Mouse (Mus musculus) small intestine, adult 2 months (tissue): ENCODE measurements around the gene Gpr55. TPM values are rescaled to one million over a fixed set of nuclear protein-coding genes. Genes with fewer than 3 reads are reported as not detected.

ENCODE experiments used
- H3K27ac ChIP-seq: fragments of 200-500 bp; 2 replicates; pipeline ENCODE4 v1.5.1; 2012; ENCODE audit warnings: low read depth, low read length, control low read depth, inconsistent platforms; ENCODE audit not compliant: insufficient read depth
- H3K27me3 ChIP-seq: fragments of 200-500 bp; 2 replicates; pipeline ENCODE4 v1.6.1; 2012; ENCODE audit warnings: mild to moderate bottlenecking, moderate library complexity, low read length, inconsistent platforms; ENCODE audit not compliant: control insufficient read depth, insufficient read depth
- H3K36me3 ChIP-seq: fragments of 200-500 bp; 2 replicates; pipeline ENCODE4 v1.6.1; 2012; ENCODE audit warnings: mild to moderate bottlenecking, low read length, control low read depth, inconsistent platforms; ENCODE audit not compliant: control insufficient read depth, insufficient read depth
- H3K4me1 ChIP-seq: fragments of 200-500 bp; 2 replicates; pipeline ENCODE4 v1.6.1; 2012; ENCODE audit warnings: low read length, inconsistent platforms, mixed read lengths; ENCODE audit not compliant: control insufficient read depth, insufficient read depth, insufficient read length
- H3K4me3 ChIP-seq: fragments of 200-500 bp; 2 replicates; pipeline ENCODE4 v1.5.1; 2012; ENCODE audit warnings: low read depth, mild to moderate bottlenecking, control low read depth, inconsistent platforms, low read length, moderate library complexity
- CTCF ChIP-seq: fragments of 200-500 bp; IDR thresholded peaks from 2 replicates; pipeline ENCODE4 v1.5.1; 2012; ENCODE audit warnings: low read depth, mild to moderate bottlenecking, control low read depth, inconsistent platforms, low read length, moderate library complexity, mixed read lengths; ENCODE audit not compliant: insufficient replicate concordance, insufficient read length; ENCODE audit errors: extremely low read depth
- POLR2A ChIP-seq: fragments of 200-500 bp; IDR thresholded peaks from 2 replicates; pipeline ENCODE4 v1.6.1; 2012; ENCODE audit warnings: low read depth, mild to moderate bottlenecking, control low read depth, inconsistent platforms, low read length, moderate library complexity
- WGBS: fragments of 180-500 bp; shearing (Covaris S2); methylation state at CpG from one replicate; pipeline ENCODE4 v1.1.7; 2018; 5-methylcytosine and 5-hydroxymethylcytosine counted together
- polyA plus RNA-seq: library from polyadenylated mRNA; depleted of rRNA; stranded (reverse); fragments of >200 nt; gene quantifications from 2 replicates; pipeline ENCODE4 v1.2.3, GENCODE M21; 2012; rRNA removed

Gene Gpr55
- polyA plus RNA-seq, result 2.7 and 4.2 TPM in 2 replicates

- H3K36me3 ChIP-seq, result no peaks in the 10 kb centered on the region
- 19% methylated on average over 5 of the region's 5 CpGs for WGBS
- H3K4me1 ChIP-seq, result peaks cover 41% of the 10 kb centered on the region; the same call in 1 of the 2 replicates
- TF ChIP-seq POLR2A, result peak; percentile 33; the same call in 1 of the 2 replicates
- TF ChIP-seq CTCF, result no peak
- peak within 1 kb of the TSS; percentile 95 for H3K27ac ChIP-seq
- peak within 1 kb of the TSS; percentile 40 for H3K4me3 ChIP-seq
- H3K27me3 ChIP-seq, result no peaks in the 10 kb centered on the region
These were observed at the start of gene Gpr55 for GRCm38 (mm10) chr1:85960873-85961272. TSS of gene Gpr55 (minus strand) at chr1:85961007.

GRCm38 (mm10) chr1:86007778-86008177, 47.0 kb upstream of the Gpr55 start:
- 2% methylated on average over 7 of the region's 7 CpGs for WGBS
- peaks cover 3% of the 10 kb centered on the region; the same call in 1 of the 2 replicates for H3K4me1 ChIP-seq
- TF ChIP-seq POLR2A, result no peak
- TF ChIP-seq CTCF, result peak; percentile 91; the same call in 1 of the 2 replicates
- no peaks in the 10 kb centered on the region for H3K27me3 ChIP-seq
- no peaks in the 10 kb centered on the region for H3K36me3 ChIP-seq
- no peak overlapping the region for H3K27ac ChIP-seq
- H3K4me3 ChIP-seq, result no peak overlapping the region

GRCm38 (mm10) chr1:86006040-86006439, 45.2 kb upstream of the Gpr55 start:
- Histone ChIP-seq H3K36me3 (no peaks in the 10 kb centered on the region), H3K27me3 (no peaks in the 10 kb centered on the region), H3K4me3 (no peak overlapping the region), H3K27ac (no peak overlapping the region), H3K4me1 (peaks cover 3% of the 10 kb centered on the region; the same call in 1 of the 2 replicates)
- 86% methylated on average over 6 of the region's 6 CpGs for WGBS
- TF ChIP-seq CTCF, result no peak
- TF ChIP-seq POLR2A, result no peak

- H3K4me3 ChIP-seq, result no peak overlapping the region
- H3K36me3 ChIP-seq, result no peaks in the 10 kb centered on the region
- peaks cover 3% of the 10 kb centered on the region; the same call in 1 of the 2 replicates for H3K4me1 ChIP-seq
- TF ChIP-seq CTCF (no peak), POLR2A (no peak)
- no peak overlapping the region for H3K27ac ChIP-seq
- 83% methylated on average over 10 of the region's 10 CpGs for WGBS
- H3K27me3 ChIP-seq, result no peaks in the 10 kb centered on the region
These were observed 44.7 kb upstream of the Gpr55 start for GRCm38 (mm10) chr1:86005540-86005939.

GRCm38 (mm10) chr1:85999853-86000570, 39.2 kb upstream of the Gpr55 start:
- Histone ChIP-seq H3K36me3 (no peaks in the 10 kb centered on the region), H3K4me3 (no peak overlapping the region), H3K27ac (no peak overlapping the region), H3K27me3 (no peaks in the 10 kb centered on the region), H3K4me1 (peaks cover 2% of the 10 kb centered on the region; the same call in 1 of the 2 replicates)
- 43% methylated on average over 18 of the region's 18 CpGs for WGBS
- TF ChIP-seq CTCF, result no peak
- TF ChIP-seq POLR2A, result no peak

- Histone ChIP-seq H3K27me3 (no peaks in the 10 kb centered on the region), H3K4me1 (peaks cover 2% of the 10 kb centered on the region; the same call in 1 of the 2 replicates), H3K27ac (no peak overlapping the region), H3K4me3 (no peak overlapping the region), H3K36me3 (no peaks in the 10 kb centered on the region)
- TF ChIP-seq POLR2A, result no peak
- TF ChIP-seq CTCF, result no peak
- 81% methylated on average over 4 of the region's 4 CpGs for WGBS
These were observed 37.2 kb upstream of the Gpr55 start for GRCm38 (mm10) chr1:85998012-85998411.

- TF ChIP-seq CTCF (no peak), POLR2A (no peak)
- Histone ChIP-seq H3K4me3 (no peak overlapping the region), H3K4me1 (peaks cover 2% of the 10 kb centered on the region; the same call in 1 of the 2 replicates), H3K27me3 (no peaks in the 10 kb centered on the region), H3K36me3 (no peaks in the 10 kb centered on the region), H3K27ac (no peak overlapping the region)
- WGBS, result 100% methylated on average over 1 of the region's 1 CpGs
These were observed 36.4 kb upstream of the Gpr55 start for GRCm38 (mm10) chr1:85997221-85997620.
